Mouse (Mus musculus): ENCODE results near the gene Tspan13.

Tspan13 gene

GRCm38 (mm10) chr12:36030660-36031363 is 11.5 kb downstream of the Tspan13 start:
- DNase-seq (ENCODE audit: low spot score): no peak

GRCm38 (mm10) chr12:36029687-36030086 is 12.6 kb downstream of the Tspan13 start:
- DNase-seq (ENCODE audit: low spot score): no peak

GRCm38 (mm10) chr12:36028968-36029645 is 13.2 kb downstream of the Tspan13 start:
- DNase-seq (ENCODE audit: low spot score): no peak

GRCm38 (mm10) chr12:36027171-36027570 is 15.1 kb downstream of the Tspan13 start:
- DNase-seq (ENCODE audit: low spot score): no peak

GRCm38 (mm10) chr12:36026126-36026525 is 16.2 kb downstream of the Tspan13 start:
- DNase-seq (ENCODE audit: low spot score): no peak

- DNase-seq (ENCODE audit: low spot score): no peak
These were observed 21.6 kb downstream of the Tspan13 start for GRCm38 (mm10) chr12:36020710-36021109.

GRCm38 (mm10) chr12:36020081-36020480 is 22.2 kb downstream of the Tspan13 start:
- DNase-seq (ENCODE audit: low spot score): no peak

GRCm38 (mm10) chr12:36019572-36019971 is 22.7 kb downstream of the Tspan13 start:
- no peak for DNase-seq (ENCODE audit: low spot score)

- DNase-seq (ENCODE audit: low spot score): no peak
These were observed 24.5 kb downstream of the Tspan13 start for GRCm38 (mm10) chr12:36017791-36018190.

- no peak for DNase-seq (ENCODE audit: low spot score)
These were observed 28.9 kb downstream of the Tspan13 start for GRCm38 (mm10) chr12:36013216-36013910.

- no peak for DNase-seq (ENCODE audit: low spot score)
These were observed 33.8 kb downstream of the Tspan13 start for GRCm38 (mm10) chr12:36008364-36009047.

- DNase-seq (ENCODE audit: low spot score): no peak
These were observed 34.7 kb downstream of the Tspan13 start for GRCm38 (mm10) chr12:36007581-36007980.

- DNase-seq (ENCODE audit: low spot score): no peak
These were observed 37.6 kb downstream of the Tspan13 start for GRCm38 (mm10) chr12:36004714-36005113.

GRCm38 (mm10) chr12:35995799-35996198 is 46.5 kb downstream of the Tspan13 start:
- no peak for DNase-seq (ENCODE audit: low spot score)

GRCm38 (mm10) chr12:35994098-35994497 is 48.2 kb downstream of the Tspan13 start:
- no peak for DNase-seq (ENCODE audit: low spot score)

- no peak for DNase-seq (ENCODE audit: low spot score)
These were observed 48.7 kb downstream of the Tspan13 start for GRCm38 (mm10) chr12:35993583-35993982.

GRCm38 (mm10) chr12:35992711-35993110 is 49.6 kb downstream of the Tspan13 start, which contains the start of gene Agr2:
TSS of gene Agr2 (plus strand) at chr12:35992907.
- no peak for DNase-seq (ENCODE audit: low spot score)

- DNase-seq (ENCODE audit: low spot score): no peak
These were observed 57.6 kb downstream of the Tspan13 start for GRCm38 (mm10) chr12:35984743-35985142.

- DNase-seq (ENCODE audit: low spot score): no peak
These were observed 58.8 kb downstream of the Tspan13 start for GRCm38 (mm10) chr12:35983472-35983871.

GRCm38 (mm10) chr12:35981732-35982360 is 60.5 kb downstream of the Tspan13 start:
- DNase-seq (ENCODE audit: low spot score): no peak

- DNase-seq (ENCODE audit: low spot score): no peak
These were observed 62.7 kb downstream of the Tspan13 start for GRCm38 (mm10) chr12:35979625-35980024.

All from ovary, postnatal 14 days (tissue).